Mouse (Mus musculus) testis, adult 2 months (tissue): ENCODE data around the gene Syna. TPM values are rescaled to one million over a fixed set of nuclear protein-coding genes. Genes with fewer than 3 reads are reported as not detected.

Source experiments
- H3K27ac ChIP-seq: fragments of 200-500 bp; 2 replicates; pipeline ENCODE4 v1.5.1; 2012; ENCODE audit warnings: low read depth, low read length; ENCODE audit not compliant: control insufficient read depth, insufficient read depth
- H3K27me3 ChIP-seq: fragments of 200-500 bp; 2 replicates; pipeline ENCODE4 v1.6.1; 2012; ENCODE audit warnings: mild to moderate bottlenecking, low read length, moderate library complexity; ENCODE audit not compliant: control insufficient read depth, insufficient read depth
- H3K36me3 ChIP-seq: fragments of 200-500 bp; 2 replicates; pipeline ENCODE4 v1.6.1; 2012; ENCODE audit warnings: mild to moderate bottlenecking, low read length; ENCODE audit not compliant: control insufficient read depth, insufficient read depth
- H3K4me1 ChIP-seq: fragments of 200-500 bp; 2 replicates; pipeline ENCODE4 v1.6.1; 2012; ENCODE audit warnings: low read length; ENCODE audit not compliant: control insufficient read depth, insufficient read depth
- H3K4me3 ChIP-seq: fragments of 200-500 bp; 2 replicates; pipeline ENCODE4 v1.5.1; 2012; ENCODE audit warnings: low read depth, mild to moderate bottlenecking, low read length, moderate library complexity, mixed read lengths; ENCODE audit not compliant: control insufficient read depth
- CTCF ChIP-seq: fragments of 200-500 bp; IDR thresholded peaks from 2 replicates; pipeline ENCODE4 v1.5.1; 2012; ENCODE audit warnings: low read depth, mild to moderate bottlenecking, inconsistent platforms, low read length, moderate library complexity; ENCODE audit not compliant: control insufficient read depth, insufficient read depth, insufficient replicate concordance
- POLR2A ChIP-seq: fragments of 200-500 bp; IDR thresholded peaks from 2 replicates; pipeline ENCODE4 v1.6.1; 2012; ENCODE audit warnings: low read depth, mild to moderate bottlenecking, inconsistent platforms, low read length, moderate library complexity; ENCODE audit not compliant: control insufficient read depth
- polyA plus RNA-seq: library from polyadenylated mRNA; depleted of rRNA; stranded (reverse); fragments of >200 nt; gene quantifications from 2 replicates; pipeline ENCODE4 v1.2.3, GENCODE M21; 2012; rRNA removed

The Syna gene
- 0.27 and 0.43 TPM in 2 replicates for polyA plus RNA-seq

DNA sequence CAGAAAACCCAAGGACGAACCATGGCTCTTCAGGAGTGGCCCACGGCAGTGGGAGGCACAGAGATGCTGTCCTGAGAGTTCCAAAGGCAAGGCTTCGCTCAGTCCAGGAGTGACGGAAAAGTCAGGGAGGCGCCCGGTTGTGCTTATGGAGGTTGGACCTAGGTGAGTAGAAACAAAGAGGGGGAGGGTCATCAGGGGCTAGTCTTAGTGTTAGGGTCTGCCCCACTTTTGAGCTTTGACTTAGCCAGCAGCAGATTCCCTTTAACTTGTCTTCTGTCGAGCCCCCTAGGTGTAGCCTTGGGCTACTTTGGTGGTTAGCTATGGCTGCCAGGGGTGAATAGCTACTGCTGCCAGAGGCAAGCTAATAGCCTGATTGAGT lies at the start of gene Syna:
Gene Syna (minus strand): TSS at position 101 of the 379 bp plus-strand sequence.
- H3K4me1 ChIP-seq, result peaks cover 31% of the 10 kb centered on the region
- H3K36me3 ChIP-seq, result no peaks in the 10 kb centered on the region
- H3K27ac ChIP-seq, result no peak within 1 kb of the TSS
- no peak for TF ChIP-seq POLR2A
- no peak for TF ChIP-seq CTCF
- peak within 1 kb of the TSS; percentile 72 for H3K4me3 ChIP-seq
- no peaks in the 10 kb centered on the region for H3K27me3 ChIP-seq

DNA sequence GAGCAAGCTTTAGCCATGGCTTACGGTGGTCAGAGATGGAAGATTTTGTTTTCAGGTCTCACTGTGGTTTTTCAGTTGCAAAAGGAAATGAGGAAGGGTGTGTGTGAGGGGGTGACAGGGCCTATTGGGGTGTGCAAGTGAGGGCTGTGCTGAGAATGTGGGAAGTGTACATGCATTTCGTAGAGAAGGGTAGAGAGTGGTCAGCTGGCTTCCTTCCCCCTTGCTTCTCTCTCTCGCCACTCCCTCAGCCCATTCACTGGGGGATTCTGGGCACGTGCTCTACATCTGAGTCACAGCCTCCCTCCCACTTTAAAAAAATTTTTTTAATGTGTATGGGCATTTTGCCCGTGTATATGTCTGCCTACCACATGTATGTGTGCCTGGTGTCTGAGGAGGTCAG lies 47.1 kb upstream of the Syna start:
- Histone ChIP-seq H3K36me3 (no peaks in the 10 kb centered on the region), H3K27ac (no peak overlapping the region), H3K4me3 (no peak overlapping the region), H3K27me3 (no peaks in the 10 kb centered on the region), H3K4me1 (peaks cover 9% of the 10 kb centered on the region)
- TF ChIP-seq POLR2A, result no peak
- no peak for TF ChIP-seq CTCF

DNA sequence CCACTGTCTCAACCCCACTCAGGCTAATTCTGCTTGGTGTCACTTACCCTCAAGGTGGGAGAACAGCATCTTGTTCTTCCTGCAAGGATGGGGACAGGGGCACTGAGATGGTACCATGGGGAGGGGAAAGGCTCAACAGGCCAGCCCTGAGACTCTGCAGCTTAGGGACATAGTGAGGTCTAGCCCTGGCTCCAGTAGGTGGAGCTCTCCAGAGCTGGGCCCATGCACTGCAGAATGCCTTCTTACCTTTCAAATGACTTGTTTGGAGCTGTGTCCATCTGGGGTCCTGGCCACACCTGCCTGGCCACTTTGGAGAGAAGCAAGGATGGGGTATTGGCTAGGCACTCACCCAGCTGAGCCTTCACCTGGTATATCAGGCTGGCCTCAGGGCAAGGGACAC lies 46.3 kb upstream of the Syna start:
- H3K27ac ChIP-seq, result no peak overlapping the region
- H3K36me3 ChIP-seq, result no peaks in the 10 kb centered on the region
- no peak for TF ChIP-seq POLR2A
- no peak for TF ChIP-seq CTCF

DNA sequence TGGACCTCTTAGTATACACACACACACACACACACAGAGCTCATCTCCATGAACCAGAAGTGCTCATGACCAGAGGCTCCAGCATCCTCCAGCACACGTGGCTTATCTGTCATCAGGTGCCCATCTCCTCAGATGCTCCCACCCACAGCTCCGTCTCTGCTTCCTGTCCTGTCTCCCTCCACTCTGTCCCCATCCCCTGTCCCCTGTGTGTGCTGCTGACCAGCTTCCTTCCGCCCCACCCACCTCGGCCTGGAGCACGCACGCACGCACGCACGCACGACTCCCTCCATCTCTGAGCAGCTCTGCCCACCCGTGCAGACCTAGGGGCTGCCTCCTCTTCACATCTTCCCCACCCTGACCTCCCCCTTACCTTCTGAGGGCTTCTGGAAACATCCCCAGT lies 44.4 kb upstream of the Syna start:
- Histone ChIP-seq H3K4me1 (peaks cover 5% of the 10 kb centered on the region; the same call in 1 of the 2 replicates), H3K27ac (no peak overlapping the region), H3K36me3 (no peaks in the 10 kb centered on the region), H3K4me3 (no peak overlapping the region), H3K27me3 (no peaks in the 10 kb centered on the region)
- TF ChIP-seq POLR2A (no peak), CTCF (no peak)

More for the DNA sequence above, 46.3 kb upstream of the Syna start:
- Histone ChIP-seq H3K27me3 (no peaks in the 10 kb centered on the region), H3K4me1 (peaks cover 9% of the 10 kb centered on the region), H3K4me3 (no peak overlapping the region)

DNA sequence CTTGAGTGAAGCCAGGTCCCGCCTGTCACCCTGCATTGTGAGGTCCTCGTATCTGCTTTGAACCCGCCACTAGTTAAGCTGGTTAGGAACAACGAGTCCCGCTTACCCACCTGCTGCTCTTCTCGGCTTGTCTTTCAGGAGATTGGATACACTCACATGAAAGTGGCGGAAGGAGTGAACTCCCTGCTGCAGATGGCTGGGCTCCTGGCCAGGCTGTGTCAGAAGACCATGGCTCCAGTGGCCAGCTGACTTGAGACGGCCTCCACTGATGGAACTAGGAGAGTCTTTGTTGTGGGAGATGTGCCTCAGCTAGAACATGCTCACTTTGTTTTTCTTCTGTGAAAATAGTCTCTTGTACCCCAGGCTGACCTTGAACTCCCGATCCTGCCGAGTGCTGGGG lies 37.7 kb upstream of the Syna start:
- Histone ChIP-seq H3K4me3 (no peak overlapping the region), H3K27me3 (no peaks in the 10 kb centered on the region), H3K27ac (no peak overlapping the region), H3K4me1 (no peaks in the 10 kb centered on the region), H3K36me3 (no peaks in the 10 kb centered on the region)
- TF ChIP-seq POLR2A (no peak), CTCF (no peak)

DNA sequence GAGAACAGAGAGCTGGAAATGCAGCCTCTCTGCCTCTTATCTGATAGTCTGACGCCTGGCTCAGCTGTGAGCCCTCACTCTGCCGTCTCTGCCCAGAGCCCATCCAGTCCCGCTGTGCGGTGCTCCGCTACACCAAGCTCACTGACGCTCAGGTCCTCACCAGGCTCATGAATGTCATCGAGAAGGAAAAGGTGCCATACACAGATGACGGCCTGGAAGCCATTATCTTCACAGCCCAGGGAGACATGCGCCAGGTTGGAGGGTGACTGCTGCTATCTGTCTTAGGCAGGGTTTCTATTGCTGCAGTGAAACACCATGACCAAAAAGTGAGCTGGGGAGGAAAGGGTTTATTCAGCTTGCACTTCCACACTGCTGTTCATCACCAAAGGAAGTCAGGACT lies 33.1 kb upstream of the Syna start:
- Histone ChIP-seq H3K27me3 (no peaks in the 10 kb centered on the region), H3K4me1 (no peaks in the 10 kb centered on the region; the same call in 1 of the 2 replicates), H3K4me3 (no peak overlapping the region), H3K27ac (no peak overlapping the region), H3K36me3 (no peaks in the 10 kb centered on the region)
- TF ChIP-seq CTCF (no peak), POLR2A (no peak)

DNA sequence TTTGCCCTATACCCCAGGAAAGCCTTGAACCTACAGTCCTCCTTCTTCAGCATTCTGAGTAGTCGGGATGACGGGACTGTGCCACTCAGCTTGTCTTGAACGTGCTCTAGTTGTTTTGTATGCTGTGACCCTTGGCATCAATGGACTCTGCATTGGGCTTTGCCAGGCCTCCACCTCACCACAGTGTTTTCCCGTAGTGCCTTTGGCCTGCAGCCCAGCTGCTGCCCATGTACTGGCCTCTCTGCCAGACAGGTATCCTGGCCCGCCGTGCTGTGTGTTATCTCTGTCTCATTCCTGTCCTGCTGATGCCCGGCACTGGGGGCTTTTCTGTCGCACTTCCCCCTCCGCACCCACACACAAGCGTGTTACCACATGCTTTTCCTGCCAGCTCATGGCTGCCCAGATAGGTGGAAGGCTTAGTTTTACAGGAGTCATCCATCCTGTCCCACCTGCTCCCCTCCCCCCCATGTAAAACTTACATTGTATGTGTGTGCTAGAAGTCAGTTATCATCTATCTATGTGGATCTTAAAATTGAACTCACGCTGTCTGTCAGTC lies 32.1 kb upstream of the Syna start:
- Histone ChIP-seq H3K4me1 (no peaks in the 10 kb centered on the region; the same call in 1 of the 2 replicates), H3K36me3 (no peaks in the 10 kb centered on the region), H3K27me3 (no peaks in the 10 kb centered on the region), H3K4me3 (no peak overlapping the region; the same call in 1 of the 2 replicates), H3K27ac (peak overlapping the region; percentile 39; the same call in 1 of the 2 replicates)
- TF ChIP-seq POLR2A, result no peak

DNA sequence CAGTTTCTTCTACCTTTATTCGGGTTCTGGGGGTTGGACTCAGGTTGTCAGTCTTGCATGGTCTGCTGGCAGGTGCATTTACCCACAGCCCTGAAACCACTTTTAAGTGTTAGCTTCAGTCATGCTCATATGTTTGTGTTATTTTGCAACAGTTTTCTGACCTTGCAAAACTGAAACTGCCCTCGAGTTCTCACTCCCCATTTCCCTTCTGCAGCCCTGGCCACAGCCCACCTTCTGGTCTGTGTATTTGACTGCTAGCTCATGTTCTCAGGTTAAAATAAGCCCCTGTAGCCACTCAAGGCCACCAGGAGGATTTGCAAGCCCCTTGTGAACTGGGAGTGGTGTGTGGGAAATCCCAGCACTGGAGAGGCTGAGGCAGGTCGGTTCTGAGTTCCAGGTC lies 29.9 kb upstream of the Syna start:
- Histone ChIP-seq H3K27me3 (no peaks in the 10 kb centered on the region), H3K27ac (no peak overlapping the region), H3K4me3 (no peak overlapping the region), H3K4me1 (no peaks in the 10 kb centered on the region; the same call in 1 of the 2 replicates), H3K36me3 (no peaks in the 10 kb centered on the region)
- TF ChIP-seq POLR2A, result no peak
- no peak for TF ChIP-seq CTCF
